Mouse (Mus musculus): ENCODE measurements at regions not wholly inside any gene's neighbourhood (a gene's known extent, or its start where the extent isn't known, plus 50 kb on each side); places are given as distances from the start of the nearest gene placed in this dataset.

DNA sequence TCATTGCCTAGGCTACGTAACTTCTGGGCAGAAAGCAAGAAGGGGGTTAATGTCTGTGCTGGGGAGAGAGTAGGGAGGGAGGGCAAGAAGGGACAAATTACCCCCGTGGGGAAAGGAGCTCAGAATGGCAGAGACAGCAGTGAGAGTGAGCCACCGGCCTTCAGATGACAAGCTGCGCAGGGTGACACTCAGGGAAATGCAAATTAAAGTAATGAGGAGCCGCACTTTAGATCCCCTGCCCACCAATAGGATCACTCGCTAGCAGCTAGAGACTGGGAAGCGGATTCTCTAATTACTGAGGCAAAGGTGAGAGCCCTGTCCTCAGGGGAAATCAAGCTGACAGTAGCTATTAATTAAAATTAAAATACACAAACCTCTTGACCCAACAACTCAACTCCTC, 202.5 kb downstream of the Arhgef10l start:
- no peak for DNase-seq

DNA sequence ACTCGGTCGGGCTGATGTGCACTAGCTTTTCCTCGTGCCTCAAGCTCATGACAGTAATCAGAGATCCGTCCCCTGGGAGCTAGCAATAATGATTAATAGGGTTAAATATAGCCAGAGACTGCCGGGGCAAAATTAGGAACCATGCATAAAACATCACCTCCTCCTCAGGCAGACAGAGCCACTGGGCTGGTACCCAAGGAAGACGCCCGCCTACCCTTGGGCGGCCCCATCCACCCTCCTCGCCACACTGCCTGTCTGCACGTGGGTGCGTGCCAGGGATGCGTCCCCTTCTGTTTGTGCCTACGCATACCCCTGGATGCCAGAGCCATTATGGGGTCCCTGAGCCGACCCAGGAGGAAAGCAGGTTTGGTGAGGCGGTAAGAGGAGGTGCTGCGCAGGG, 204.5 kb downstream of the Arhgef10l start:
- DNase-seq, result no peak

DNA sequence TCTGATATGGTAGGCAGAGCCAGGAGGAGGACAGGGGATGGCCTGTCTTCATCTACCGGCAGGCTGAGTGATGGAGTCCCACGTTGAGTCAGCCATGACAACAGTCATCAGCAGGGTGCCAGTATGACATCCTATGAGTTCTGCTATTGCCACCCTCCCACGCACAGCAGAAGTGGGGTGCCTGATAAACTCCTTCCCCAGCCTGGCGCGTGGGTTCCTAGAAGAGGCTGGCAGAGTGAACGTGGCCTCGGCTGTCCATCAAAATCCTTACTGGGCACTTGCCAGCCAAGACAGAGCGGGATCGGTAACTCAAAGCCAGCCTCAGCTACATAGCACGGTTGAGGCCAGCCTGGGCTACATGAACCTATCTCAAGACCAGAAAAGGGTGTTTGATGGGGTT, 202.5 kb upstream of the Igsf21 start:
- no peak for DNase-seq

DNA sequence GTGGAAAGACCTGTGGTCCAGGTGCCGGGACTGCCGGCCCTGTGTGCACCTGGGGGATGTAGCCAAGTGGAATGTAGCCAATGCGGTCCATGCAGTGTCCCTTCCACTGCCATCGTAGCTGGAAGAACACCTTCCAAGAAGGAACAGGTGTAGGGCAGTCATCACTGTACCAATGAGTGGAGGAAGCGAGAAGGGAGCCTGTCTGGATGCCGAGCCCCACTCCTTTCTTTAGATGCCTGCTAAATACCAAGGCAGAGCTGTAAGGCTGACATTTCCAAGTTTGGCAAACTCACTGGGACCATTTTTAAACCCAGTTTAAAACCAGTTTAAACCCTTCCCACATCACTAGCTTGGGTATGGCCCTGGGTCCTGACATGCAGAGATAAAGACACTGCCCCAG, 199.9 kb upstream of the Igsf21 start:
- DNase-seq, result no peak

DNA sequence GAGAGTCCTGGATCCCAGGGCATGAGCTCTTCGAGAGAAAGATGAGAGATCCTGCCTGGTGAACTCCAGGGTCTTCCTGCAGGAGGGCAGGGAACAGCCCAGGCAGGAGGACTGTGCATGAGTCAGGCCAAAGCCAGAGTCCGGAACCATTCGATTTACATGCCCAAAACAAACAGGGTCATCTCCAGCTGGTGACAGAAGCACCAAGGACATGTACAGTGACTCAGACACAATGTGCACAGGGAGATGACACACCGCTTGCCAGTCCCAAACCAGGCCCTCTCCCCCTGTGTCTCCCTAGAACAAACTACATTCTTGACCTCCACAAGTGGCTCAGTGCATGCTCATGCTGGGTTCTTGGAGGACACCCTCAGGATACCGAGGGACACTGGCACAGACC, 199.3 kb upstream of the Igsf21 start:
- no peak for DNase-seq

DNA sequence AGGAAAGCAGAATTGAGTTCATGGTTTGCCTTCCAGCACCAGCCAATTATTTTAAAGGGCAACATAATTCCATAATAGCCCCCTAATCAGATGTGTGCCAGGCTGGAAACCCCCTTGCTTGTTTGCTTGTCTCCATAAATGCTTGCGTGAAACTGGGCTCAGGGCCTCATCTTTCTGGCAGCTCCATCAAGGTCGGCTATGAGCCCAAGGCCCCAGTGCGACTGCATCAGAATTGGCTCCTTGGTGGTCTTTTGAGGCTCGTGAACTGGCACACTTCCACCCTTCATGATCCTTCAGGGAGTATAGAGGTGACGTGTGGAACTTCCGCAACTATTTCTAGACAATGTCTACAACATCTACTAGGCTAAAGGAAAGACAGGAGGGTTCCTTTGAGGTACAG, 196.6 kb upstream of the Igsf21 start:
- no peak for DNase-seq

DNA sequence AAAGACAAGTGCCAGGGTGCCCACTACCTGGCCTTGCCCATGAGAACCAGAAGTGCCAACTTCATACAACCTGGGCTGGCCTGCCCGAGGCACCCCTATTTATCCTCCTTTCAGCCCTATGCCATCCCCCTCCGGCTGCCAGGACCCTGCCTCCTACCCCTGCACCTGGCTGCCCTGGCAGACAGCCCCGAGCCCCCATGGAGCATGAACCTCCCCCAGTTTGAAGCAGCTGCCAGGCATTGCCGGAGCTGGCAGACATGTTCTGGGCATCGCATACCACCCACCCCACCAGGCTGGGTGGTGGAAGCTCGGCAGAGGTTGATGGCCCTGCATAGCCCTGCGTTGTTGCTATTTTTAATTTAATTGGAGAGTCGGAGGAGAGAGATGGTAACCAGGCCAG, 195.2 kb upstream of the Igsf21 start:
- no peak for DNase-seq

DNA sequence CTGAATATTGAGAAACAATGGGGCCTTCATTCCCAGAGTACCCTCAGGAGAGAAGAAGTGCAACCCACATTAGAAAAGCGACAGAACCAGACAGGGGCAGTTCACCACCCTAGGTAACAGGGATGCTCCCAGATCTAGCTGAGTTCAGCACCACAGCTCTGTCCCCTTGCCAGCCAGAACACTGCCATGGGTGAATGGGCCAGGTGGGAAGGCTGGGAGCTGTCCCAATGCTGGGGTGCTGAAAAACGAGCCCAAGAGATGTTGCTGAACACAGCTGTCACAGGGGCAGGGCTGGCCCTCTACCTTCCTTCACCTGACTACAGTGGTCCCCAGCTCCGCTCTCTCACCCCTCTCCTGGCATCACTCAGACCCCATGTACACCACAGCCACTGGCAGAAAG, 193.3 kb upstream of the Igsf21 start:
- DNase-seq, result peak in 1 of 2 experiments; percentile 47

DNA sequence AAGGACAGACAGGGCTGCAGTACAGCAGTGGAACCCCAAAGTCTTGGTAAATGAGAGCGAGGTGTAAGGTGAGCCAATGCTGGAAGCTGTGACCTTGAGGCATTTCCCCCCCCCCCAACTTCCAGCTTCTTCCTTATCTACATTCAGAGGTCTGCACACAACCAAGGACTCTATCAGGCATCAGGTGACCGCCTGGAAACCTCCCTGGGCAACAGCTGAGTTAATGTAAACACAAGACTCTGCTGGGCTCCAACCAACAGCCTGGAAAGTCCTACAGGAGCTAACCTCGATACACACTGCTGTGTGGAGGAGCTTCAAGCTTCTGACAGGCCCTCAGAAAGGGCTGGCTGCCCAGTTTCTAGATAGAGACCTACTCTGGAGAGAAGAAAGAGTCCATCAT, 189.4 kb upstream of the Igsf21 start:
- no peak for DNase-seq

DNA sequence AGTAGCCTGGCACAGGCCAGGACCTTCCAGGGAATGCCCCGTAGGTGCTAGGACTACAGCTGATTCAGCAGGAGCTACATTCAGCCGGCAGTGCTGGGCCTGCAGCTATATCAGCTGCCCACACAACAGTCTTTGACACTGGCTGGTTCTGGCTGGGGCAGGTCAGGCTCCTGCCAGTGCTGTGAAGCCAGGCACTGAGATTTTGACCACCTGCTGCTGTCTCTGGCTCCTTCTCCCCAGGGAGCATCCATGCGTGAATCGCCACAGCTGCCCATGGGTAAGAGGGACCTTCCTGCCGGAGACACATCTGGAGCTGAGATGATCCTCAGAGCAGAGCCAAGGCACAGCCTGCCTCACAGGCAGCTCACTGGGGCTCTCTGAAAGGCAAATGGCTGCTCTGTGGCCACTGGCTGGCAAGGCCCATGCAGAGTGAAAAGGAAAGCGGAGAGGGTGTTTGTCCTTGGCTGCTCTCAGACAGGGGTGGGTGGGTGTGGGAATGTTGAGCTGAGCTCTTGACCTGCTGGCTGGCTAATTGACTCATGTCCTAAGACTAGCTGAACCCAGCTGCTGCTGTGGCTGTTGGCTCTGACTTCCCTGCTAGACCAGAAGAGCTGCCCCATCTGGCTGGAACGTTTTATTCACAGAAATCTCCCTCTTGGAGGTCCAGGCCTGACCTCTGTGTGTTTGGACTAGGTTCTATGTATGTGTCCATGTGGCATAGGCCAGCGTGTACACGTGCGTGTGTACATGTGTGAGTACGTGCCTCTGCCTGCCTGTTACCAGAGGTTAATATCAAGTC, 187.4 kb upstream of the Igsf21 start:
- peak in 1 of 2 experiments; percentile 8 for DNase-seq

DNA sequence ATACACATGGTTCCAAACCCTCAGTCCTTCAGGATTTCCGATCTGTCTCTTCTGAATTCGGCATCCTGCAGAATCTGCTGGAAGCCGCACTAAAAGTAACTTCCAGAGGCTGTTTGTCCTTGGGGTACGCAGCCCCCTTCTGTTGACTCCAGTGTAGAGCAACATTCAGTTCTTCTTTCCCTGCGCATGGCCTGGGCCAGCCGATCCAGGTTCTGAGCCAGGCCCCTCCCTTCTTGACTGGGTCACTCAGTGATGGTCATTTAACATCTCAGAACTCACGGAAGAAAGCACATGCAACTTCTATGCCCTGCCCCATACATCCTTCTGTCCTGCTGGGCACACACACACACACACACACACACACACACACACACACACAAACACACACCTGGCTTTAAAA, 185.5 kb upstream of the Igsf21 start:
- DNase-seq, result no peak

DNA sequence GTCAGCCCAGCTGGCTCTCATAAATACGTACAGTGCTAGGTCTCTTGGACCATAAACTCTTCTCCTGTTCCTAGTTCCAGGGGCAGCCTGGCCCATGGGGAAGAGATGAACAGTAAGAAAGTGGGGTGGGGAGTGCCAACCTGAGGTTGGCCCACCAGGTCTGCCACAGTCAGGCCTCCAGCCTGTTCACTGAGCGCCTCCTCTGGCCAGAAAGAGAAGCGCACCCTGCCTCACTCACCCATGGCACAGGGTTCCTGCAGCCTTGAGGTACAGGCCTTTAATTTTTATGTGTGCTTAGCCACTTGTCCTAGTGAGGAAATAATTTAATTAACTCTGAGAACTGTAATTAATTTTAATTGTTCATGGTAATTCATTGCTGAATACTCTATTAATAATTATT, 180.5 kb upstream of the Igsf21 start:
- DNase-seq, result no peak

DNA sequence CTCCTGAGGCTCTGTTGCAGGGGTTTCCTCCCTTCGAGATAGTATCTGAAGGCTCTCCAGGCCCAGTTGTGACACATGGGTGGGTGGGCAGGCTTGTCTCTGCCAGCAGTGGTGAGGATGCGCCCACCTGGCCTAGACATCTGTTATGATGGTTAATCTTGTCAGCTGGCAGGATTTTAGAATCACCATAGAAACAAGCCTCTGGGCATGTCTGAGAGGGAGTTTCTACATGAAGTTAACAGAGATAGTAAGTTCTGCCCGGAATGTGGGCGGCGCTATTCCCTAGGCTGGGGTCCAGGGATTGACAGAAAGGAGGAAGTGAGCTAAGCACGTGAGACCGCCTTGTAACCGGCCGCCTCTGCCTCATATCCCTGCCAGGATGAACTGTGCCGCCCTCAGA, 177.2 kb upstream of the Igsf21 start:
- no peak for DNase-seq

DNA sequence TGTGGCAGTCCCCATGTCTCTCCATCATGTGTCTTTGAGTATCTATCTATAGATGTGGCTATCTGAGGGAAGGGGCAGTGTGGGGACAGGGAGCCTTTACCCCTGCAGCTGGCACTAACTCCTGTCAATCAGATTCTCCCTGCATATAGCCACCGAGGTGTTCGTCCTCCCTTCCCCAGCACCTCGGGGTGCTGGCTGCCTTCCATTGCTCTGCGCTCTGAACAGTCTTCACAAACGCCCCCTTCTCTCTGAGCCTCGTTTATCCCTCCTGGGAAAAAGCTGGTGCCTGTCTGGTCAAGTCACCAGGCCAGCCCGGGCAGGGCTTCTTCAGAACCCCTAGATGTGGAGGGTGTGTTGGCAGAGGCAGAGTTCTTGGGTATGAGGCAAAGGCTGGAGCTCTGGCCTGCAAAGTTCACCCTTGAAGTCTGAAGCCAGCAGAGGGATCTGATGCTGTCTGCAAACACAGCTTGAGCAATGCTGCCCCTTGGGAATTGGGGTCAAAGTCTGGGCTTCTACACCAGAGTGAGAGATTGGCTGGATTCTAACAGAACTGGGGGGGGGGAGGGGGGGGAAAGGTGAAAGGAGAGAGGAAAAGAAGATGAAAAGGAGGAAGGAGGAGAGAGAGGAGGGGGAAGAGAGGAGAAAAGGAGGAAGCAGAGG, 175.5 kb upstream of the Igsf21 start:
- peak; percentile 63 to 66 for DNase-seq

DNA sequence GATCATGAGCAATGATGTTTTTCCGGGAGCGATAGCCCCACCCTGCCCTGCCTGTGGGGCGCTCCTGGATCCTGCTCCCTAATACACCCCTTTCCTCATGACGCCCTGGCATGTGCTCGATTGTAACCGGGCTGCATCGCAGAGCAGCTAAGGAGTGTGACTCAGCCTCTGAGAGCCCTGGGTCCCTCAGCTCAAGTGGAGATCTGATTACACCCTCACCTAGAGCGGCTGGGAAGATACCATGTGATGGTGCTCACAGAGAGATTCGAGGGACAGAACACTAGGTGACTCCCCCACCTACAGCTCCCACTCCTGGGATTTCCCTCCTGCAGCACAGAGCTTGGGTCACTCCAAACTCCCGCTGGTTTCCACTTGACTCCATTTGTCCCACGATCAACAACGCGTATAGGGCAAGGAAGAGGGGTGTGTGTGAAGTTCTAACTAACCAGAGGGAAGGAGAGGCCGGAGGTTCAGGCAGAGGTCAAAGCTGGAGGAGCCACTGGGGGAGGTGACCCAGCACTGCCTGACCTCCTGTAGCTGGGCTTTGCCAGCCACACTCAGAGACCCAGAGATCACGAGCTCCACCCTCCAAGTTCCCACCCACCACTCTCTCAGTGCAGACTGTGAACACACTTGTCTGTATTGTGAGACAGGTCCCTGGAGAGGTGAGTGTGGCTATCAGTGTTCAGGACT, 173.3 kb upstream of the Igsf21 start:
- no peak for DNase-seq

DNA sequence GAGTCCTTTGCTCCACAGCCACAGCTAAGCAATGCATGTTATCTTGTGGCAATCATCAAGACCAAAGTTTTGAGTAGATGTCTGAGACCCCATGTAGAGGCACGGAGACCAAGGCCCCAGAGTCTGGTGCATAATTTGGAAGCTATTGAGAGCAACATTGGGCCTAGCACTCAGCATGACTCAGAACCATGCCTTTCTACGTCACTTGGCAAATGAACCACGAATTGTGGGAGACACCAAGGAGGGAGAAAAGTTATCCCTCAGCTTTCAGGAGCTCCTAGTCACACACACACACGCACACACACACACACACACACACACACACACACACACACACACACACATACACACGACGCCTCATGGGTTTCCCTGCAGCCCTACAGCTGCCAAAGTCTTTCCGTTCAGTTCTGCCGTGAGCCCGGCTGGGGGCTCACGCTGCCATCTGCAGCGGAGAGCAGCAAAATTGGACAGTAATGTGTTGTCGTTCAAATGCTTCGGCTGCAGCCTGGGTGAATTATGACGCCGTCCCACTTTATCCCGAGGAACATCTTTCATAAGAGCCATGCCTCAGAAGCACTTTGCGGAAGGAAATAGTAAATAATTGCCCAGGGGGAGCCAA, 165.8 kb upstream of the Igsf21 start:
- DNase-seq, result no peak

DNA sequence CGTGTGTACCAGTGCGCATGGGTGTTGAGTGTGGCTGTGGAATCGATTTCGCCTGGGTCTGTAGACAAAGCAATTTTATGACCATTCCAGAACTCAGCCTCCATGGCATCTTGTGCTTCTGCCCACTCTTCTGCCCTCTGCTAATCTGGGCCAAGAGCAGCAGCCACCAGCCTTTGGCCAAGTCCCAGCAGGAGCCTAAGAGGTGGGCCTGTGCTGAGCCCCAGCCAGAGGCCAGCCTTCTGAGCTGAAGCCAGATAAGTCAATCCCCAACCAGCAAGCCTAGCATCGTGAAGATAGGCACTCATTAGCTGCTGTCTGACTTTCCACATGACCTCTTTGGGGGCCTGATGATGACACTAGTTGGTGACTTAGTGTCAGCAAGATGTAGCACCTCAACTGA, 161.9 kb upstream of the Igsf21 start:
- DNase-seq, result no peak

DNA sequence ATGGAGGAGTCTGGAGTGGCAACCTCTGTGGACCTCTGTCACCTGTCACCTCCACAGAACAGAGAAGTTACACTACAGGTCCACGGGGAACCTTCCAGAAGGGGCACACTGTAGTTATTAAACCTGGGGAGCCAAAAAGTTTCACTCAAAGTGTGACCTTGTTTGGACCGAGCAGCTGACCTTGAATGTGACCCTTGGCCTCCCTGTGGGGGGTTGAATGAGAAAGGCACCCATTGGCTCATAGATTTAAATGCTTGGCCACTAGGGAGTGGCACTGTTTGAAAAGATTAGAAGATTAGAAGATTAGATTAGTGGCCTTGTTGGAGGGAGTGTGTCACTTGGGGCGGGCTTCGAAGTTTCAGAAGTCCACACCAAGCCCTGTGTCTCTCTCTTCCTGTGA, 160.3 kb upstream of the Igsf21 start:
- no peak for DNase-seq

DNA sequence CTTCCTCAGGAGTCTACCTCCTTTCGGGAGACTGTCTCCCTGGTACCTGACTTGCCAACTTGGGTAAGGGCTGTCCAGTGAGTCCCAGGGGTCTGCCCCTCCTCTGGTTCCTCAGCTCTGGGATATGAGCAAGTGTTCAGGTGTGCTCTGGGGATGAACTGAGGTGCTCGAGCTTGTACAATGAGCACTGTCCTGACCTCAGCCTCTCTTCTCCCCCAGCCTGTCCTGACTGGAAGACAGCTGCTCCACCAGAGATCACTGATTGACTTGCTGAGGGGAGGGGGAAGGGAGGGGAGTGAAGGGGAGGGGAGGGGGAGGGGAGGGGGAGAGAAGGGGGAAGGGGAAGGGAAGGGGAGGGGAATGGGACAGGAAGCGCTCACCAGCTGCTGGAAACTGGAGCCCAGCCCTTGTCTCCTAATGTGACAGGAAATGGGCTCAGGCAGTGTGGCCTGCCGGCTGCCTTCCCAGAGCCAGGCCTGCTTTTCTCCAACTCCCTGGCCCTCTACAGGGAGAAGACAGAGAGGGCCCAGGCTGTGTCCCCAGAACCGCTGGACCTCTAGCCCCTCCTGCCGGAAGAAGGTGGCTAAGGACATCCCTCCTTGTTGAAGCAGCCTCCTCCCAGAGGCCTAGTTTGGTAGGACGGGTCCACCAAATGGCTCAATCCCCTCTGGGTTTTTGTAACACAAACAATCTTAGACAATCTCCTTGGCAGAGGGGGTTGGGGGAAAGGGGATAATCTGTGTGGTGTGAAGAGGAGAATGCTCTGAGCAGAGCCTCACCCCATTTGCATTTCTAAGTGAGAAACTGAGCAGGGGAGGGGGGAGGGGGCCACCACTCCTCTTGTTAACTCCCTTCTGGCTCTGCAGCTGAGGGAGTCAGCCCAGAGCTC, 159.7 kb upstream of the Igsf21 start:
- no peak for DNase-seq

DNA sequence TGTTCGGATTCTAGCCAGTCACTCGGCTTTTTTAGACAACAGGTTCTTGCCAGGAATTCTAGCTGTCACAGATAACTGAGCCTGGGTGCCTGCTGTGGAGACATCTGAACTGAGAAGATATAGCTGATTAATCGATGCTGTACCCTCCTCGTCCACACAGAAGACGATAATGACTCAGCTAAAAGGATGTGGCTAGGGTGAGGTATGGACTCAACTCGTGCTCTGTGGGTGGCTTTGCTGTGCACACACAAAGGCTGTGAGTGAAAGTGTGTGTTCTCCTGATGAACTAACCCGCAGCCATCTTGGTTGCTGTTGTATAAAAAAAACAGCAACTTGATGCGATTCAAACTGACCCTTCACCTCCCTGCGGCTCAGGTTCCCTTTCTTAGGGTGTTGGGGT, 158.8 kb upstream of the Igsf21 start:
- no peak for DNase-seq

DNA sequence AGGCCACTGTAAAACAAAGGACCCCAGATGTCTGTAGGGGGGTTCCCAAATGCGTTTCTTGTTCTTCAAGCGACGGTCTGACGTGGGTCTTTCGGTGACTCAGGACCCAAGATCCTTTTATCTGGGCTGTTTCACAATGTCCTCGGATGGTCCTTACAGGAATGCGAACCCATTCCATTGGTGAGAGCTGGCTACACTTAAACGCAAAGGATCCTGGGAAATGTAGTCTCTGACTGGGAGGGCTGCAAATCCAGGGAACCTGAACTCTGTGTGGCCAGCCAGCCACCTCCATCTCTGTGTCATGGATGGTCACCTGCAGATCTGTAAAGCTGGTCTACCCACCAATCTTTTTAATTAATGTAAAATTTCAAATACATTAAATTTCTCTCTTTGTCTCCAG, 156.5 kb upstream of the Igsf21 start:
- no peak for DNase-seq

DNA sequence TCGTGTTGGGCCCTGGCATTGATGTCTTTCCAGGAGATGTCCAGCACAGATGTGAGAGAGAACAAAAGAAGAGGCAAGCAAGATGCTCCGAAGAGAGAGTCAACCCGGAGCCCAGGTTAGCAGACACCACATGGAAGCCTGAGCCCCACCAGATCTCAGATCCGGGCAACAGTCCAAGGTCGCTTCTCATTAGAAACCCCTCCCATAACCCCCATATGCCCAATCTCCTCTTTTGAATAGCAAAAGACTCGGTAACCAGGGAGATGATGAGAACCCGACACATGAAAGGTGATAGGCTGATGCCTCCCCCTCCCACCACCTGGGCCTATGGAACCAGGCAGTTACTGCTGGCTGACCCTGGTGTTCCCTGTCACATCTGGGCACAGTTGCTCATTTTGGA, 155.7 kb upstream of the Igsf21 start:
- no peak for DNase-seq

DNA sequence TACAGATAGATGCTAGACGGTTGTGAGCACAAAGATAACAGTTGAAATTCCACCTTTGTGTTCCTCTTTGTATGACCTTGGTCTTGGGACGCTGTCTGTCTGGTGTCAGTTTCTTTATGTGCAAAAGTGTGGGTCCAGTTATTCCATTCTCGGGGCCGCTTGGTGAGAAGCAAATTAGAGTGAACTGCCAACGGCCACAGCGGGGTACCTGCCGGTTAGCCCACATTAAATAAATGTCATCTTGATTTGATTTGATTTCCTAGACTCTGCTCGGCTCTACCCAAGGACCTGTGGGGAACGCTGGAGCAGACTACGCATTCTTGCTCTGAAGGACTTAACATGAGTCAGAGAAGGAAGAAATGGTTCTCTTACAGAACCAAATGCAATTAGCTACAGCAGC, 155.0 kb upstream of the Igsf21 start:
- DNase-seq, result no peak

All from kidney, adult 8-10 months (tissue).